Mouse (Mus musculus) heart, adult 18-20 months (tissue): ENCODE results near the gene Lrrc61. TPM values are rescaled to one million over a fixed set of nuclear protein-coding genes. Genes with fewer than 3 reads are reported as not detected.

ENCODE experiments used
- DNase-seq, 2 experiments: peaks; one replicate each; pipeline ENCODE4 v3.0.0; 2021 to 2022; ENCODE audit warnings: mixed read lengths in 1 of 2
- total RNA-seq, 2 experiments: library from RNA; stranded (reverse); gene quantifications; 2 replicates each; pipeline ENCODE4 v1.2.3; 2021

Lrrc61 gene
- total RNA-seq, 2 experiments from 2014 or later = 14.7 to 18.6 TPM

DNA sequence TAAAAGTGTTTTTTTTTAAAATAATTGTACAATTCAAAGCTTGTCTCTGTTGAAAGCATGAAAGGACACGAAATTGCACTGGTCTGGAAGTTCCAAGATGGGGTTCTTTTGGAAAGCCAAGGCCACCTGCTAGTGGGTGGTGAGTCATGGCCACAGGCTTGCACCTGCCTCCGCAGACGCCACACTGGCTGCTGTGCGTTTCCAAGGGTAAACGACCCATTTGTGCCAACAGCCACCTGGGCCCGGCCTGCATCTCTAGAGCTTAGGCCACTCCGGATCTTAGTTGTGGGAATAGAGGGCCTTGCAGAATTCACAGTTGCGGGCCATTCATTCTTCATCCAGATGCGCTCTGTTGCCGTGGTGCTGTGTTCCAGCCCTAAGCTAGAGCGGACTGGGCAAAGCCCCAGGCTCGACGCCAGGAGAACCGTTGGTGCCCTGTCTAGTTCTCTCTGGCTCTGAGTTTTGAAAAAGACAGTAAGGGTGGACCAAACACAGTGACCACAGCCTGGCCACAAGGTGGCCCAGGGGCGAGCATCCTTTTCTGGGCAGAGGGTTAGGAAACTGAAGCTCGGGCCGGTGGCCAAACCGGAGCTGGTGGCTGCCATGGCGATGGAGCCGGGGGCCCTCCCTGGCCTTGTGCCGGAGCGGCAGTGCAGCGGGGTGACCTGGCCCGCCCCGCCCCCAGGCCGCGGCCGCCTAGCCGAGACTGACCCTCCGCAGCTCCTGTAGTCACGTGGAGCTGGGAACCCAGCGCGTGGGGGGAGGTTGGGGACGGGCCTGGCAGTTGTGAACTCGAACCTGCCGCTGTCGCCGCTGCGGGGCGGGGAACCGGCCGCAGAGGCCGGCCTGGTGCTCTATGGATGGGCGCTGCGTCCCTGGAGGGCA is 38.8 kb downstream of the Lrrc61 start, which contains the start of the genes Repin1 and Gm44965:
Gene Repin1, plus strand, starts transcription at position 726 of the 885 bp plus-strand sequence.
Gene Gm44965, plus strand, starts transcription at position 784 of the 885 bp plus-strand sequence.
- DNase-seq = peak; percentile 95 to 97

DNA sequence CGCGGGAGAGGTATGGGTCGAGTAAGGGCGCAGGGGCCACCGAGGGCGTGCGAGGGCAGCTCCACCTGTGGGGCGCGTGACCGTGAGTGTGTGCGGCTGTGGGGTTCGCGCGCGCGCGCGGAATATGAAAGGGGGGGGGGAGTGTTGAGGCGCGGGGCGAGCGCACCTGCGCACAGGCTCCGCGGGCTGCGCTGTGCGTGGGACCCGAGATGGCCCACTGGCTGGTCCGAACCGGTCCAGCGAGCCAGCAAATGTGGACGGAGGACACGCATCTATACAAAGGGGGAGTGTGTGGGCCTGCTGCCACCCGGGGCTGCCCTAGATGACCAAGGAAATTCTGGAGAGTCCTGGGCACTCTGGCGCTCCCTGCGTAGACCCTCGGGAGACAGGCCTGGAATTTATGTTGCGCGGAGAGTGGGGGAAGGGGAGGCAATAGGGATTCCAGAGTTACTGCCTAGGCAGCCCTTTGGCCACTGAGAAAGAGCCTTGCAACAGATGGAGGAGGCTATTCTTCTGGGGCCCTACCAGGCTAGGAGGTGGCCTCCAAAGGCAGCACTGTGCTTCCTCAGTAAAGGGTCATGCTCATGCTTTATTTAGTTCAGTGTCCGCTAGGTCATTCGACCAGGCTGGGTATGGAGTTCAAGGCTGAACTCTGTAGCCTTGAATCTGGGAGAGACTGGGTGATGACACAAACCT is 39.6 kb downstream of the Lrrc61 start:
- DNase-seq = peak; percentile 33 to 60

DNA sequence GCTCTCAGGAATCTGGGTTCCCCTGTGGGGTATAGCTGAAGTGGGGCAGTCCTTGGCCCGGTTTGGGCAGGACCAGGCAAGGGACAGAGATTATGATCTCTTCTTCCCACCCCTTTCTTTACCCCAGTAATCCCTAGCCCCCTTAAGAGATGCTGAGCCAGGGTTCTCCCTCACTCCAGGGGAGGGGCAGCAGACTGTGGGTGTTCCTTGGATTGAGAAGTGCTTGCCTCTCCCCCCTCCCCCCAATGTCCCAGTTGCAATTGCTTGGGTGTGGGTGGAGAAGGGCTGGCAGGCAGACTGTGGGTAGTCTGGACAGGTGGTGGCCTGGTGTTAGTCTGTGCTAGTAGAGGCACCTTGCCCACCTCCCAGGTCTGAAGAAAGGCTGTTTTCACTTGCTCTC is 40.7 kb downstream of the Lrrc61 start:
- no peak for DNase-seq

DNA sequence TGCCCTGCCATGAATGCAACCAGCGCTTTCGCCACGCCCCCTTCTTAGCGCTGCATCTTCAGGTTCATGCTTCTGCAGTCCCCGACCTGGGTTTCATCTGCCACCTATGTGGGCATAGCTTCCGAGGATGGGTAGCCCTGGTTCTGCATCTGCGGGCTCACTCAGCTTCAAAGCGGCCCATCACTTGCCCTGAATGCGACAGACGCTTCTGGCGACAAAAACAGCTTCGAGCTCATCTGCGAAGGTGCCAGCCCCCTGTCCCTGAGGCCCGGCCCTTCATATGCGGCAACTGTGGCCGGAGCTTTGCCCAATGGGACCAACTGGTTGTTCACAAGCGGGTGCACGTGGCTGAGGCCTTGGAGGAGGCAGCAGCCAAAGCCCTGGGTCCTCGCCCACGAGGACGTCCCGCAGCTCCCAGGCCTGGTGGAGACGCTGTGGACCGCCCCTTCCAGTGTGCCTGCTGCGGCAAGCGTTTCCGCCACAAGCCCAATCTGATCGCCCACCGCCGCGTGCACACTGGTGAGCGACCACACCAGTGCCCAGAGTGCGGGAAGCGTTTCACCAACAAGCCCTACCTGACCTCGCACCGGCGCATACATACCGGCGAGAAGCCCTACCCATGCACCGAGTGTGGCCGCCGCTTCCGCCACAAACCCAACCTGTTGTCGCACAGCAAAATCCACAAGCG is 42.1 kb downstream of the Lrrc61 start:
- DNase-seq = no peak

DNA sequence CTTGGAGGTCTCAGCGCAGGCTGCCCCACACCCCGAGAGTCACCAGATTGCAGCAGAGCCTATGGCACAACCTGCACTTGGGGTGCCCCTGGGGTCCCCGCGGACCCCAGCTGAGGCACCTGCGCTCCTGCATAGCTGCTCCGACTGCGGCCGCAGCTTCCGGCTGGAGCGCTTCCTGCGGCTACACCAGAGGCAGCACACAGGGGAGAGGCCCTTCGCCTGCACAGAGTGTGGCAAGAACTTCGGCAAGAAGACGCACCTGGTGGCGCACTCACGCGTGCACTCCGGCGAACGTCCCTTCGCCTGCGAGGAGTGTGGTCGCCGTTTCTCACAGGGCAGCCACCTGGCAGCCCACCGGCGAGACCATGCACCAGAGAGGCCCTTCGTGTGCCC is 42.6 kb downstream of the Lrrc61 start:
- DNase-seq = no peak

DNA sequence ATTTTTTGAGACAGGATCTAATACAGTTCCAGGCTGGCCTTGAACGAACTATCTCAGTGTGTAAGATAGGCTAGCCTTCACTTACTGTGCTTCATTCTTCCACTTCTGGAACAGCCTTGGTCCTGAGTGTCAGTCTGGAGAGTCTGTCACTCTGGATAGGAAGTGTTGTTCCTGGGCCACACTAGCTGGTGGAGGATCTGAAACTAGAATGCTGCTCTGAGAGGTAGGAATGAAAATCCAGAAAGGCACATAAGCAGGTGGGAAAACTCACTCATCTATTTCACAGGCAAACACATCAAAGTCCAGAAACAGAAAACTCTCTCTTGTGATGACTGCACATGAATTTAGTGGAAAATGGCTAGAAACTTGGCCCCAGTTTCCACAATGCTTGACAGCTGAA is 46.0 kb downstream of the Lrrc61 start:
- no peak for DNase-seq

DNA sequence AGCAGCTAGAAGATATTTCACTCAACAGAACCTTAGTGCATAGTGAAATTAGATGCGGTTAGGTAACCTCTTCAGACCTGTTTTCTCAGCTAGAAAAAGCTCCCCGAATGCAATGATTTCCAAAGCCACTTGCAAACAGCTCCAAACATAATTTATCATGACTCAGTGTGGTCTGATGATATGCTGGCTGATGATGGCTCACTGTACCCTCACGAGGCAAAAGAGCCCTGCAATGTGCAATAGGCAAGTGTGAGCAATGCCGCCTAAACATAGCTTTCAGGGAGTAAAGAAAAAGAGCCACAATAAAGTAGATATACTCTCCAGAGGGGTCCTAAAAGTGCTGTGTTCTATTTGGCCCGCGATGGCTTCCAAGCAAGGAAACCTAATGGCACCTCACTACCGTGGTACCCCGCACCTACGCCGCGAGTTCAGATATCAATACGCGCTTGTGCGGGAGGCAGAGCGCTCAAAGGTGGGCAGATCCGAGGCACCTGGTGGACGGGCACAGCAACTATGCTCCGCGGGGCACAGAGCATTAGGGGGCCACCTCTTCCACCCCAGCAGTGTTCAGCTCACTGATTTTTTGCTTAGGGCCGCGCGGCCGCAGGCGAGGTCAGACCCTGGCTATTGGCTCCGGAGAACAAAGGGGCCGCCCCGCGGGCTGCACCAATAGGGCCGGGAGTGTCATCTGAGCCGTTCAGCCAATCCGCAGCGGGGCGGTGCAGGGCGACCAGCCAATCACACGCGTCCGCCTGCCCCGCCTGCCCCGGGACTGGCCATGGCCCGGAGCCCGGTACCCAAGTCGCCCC is 46.9 kb downstream of the Lrrc61 start, which contains the start of gene Zfp775:
Gene Zfp775, plus strand, starts transcription at position 793 of the 809 bp plus-strand sequence.
- peak; percentile 97 to 98 for DNase-seq

DNA sequence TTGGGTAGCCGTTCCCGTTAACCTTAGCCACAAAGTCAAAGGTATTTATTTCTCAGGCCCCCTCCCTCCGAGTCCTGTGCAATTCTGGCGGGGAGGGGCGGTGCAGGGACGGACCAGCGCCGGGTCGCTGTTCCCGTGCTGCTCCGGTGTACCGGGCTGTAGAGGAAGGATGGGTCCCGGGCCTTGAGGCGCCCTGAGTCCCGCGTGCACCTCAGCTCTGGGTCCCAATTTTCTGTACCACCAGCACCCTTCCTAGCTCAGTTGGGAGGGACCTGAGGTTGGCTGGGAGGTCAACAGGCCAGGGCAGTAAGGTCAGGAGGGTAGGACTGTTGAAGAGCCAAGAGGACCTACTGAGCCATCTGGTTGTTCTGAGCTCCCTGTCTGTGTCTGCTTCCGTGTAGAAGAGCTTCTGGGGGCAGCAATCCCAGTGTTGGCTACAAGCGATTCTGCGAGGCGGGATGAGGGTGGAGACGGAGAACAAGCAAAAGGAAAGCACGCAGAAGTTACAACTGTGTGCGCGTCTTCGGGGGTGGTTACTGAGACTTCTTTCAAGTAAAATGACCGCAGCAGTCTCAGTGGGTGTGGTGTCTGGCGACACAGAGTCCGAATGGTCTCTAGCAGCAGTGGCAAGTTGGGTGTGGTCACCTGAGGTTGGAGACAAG is 47.6 kb downstream of the Lrrc61 start:
- peak in 1 of 2 experiments; percentile 41 for DNase-seq

DNA sequence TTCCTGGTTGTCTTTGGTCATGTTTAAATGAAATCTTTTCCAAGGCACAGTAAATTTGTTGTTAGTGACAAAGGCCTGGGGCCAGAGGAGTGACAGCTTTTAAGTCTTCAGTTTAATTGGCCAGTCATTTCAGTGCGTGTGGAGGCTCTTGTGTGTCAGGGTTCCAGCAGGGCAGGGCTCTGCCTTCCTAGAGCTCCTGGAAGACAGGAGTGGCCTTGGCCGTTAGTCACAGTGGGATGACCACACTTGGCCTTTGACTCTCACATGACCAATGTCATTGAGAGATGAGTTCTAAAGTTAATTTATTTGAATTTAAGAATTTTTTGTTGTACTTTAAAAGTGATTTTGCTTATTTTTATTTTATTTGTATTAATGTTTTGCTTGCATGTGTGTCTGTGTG is 53.5 kb downstream of the Lrrc61 start:
- DNase-seq = no peak

DNA sequence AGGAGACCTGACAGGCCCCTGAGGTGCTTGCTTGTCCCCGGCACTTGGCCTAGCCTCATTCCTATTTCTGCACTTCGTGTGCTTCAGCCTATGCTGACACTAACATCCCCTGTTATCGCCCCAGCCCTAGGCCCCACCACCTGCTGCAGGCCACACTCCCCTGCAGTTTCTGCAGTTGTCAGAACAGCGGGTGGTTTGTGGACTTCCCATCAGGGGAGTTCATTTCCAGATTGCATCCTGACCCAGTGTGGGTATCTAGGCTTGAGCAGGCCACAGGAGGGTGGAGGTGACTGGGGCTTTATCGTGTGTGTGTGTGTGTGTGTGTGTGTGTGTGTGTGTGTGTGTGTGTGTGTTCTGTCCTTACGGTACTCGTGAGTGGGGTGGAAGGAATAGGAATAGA is 54.9 kb downstream of the Lrrc61 start:
- no peak for DNase-seq

DNA sequence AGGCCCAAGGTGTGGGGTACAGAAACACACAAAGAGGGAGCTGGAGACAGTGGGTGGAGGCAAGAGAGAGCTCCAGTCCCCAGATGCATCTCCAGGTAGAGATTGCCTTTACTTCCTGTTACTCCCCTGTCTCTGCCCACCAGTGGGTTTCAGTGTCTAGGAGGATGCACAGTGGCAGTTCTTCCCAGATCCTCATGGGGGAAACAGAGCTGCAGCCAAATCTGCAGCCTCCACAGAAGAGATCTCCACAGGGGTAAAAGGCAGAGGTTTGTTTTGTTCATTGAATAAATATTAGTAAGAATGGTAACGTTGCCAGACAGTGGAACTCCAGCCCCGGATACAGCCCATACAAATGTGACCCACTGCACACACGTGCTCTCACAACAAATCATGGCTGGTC is 56.1 kb downstream of the Lrrc61 start:
- no peak for DNase-seq

DNA sequence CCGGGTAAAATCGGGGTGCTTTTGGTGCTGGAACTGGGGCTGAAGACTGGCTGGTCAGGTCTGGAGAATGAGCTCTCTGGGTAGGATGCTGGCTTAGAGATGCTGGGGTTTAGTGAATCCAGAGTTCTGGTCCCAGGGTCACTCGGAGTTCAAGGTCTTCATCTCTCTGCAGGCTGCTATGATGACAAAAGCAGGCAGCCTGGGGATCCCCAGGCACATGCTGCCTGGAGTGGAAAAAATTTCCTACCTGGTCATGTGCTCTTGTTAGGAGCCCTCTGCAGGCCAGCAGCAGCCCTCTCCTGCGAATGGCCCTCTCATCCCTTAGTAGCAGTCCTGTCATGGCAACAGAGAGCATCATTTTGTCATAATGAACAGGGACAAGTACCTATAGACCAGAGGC is 58.9 kb downstream of the Lrrc61 start:
- no peak for DNase-seq

DNA sequence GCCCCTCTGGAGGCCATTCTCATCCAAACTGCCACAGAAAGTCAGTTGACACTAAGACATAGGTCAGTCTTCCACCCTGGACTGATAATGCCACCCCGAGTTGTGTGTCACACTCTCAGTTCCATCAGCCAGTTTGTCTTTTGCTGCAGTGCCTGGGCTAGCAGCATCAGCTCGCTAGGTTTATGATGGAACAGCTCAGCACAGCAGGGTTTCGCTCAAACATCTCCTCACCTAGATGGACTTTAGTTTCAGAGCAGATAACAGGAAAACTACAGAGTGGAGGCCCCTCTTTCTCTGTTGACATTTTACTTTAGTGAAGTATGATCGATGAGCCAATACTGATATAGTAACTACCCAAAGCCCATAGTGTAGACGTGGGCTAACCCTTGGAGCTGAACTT is 60.2 kb downstream of the Lrrc61 start:
- no peak for DNase-seq

DNA sequence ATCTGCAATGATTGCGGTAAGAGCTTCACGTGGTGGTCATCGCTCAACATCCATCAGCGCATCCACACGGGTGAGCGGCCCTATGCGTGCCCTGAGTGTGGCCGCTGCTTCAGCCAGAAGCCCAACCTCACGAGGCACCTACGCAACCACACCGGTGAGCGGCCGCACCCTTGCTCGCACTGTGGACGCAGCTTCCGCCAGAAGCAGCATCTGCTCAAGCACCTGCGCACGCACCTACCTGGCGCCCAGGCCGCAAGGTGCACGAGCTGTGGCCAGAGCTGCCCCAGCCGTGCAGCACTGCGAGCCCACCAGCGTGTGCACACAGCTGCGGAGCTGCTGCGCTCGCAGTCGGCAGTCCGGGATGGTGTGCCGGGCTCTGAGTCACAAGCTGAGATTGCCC is 65.4 kb downstream of the Lrrc61 start:
- DNase-seq = no peak

Other genes with a start within 250 kb of the Lrrc61 start
- gene Krba1, start 159.2 kb upstream of the Lrrc61 start, total RNA-seq = 10 to 100 TPM; 14.4 to 18.6 TPM
- gene Zfp467, start 109.0 kb upstream of the Lrrc61 start, total RNA-seq = 10 to 100 TPM; 10.2 to 11.3 TPM
- under 1 TPM; 0.22 to 0.23 TPM for gene Sspo, start 106.6 kb upstream of the Lrrc61 start, total RNA-seq
- gene Atp6v0e2, start 17.2 kb upstream of the Lrrc61 start, total RNA-seq = 10 to 100 TPM; 19.8 to 21.4 TPM
- gene Rarres2, start 18.0 kb downstream of the Lrrc61 start, total RNA-seq = 10 to 100 TPM; 60.1 to 86.3 TPM
- not detected for gene Gm45021, start 34.8 kb downstream of the Lrrc61 start, total RNA-seq
- 10 to 100 TPM; 32.3 to 32.9 TPM for gene Repin1, start 39.1 kb downstream of the Lrrc61 start, total RNA-seq
- gene Gm44965, start 39.1 kb downstream of the Lrrc61 start, total RNA-seq = not detected
- 10 to 100 TPM; 11.8 to 12.3 TPM for gene Zfp775, start 47.3 kb downstream of the Lrrc61 start, total RNA-seq
- under 1 TPM; 0.37 to 0.39 TPM for gene AI854703, start 72.0 kb downstream of the Lrrc61 start, total RNA-seq
- 1 to 10 TPM; 7.1 to 7.5 TPM for gene Gimap8, start 92.4 kb downstream of the Lrrc61 start, total RNA-seq
- gene Gimap9, start 121.3 kb downstream of the Lrrc61 start, total RNA-seq = 1 to 10 TPM; 4.6 to 4.9 TPM
- 10 to 100 TPM; 19.3 to 32.9 TPM for gene Gimap4, start 129.8 kb downstream of the Lrrc61 start, total RNA-seq
- 10 to 100 TPM; 29.6 to 36.9 TPM for gene Gimap6, start 153.4 kb downstream of the Lrrc61 start, total RNA-seq
- 1 to 10 TPM; 3.8 to 4.0 TPM for gene Gm28053, start 163.8 kb downstream of the Lrrc61 start, total RNA-seq
- gene Gimap7, start 163.8 kb downstream of the Lrrc61 start, total RNA-seq = 1 to 10 TPM in 1 of 2 experiments, under 1 TPM in 1; 0.27 to 1.7 TPM
- 10 to 100 TPM in 1 of 2 experiments, 1 to 10 TPM in 1; 9.9 to 13.3 TPM for gene Gimap1, start 184.3 kb downstream of the Lrrc61 start, total RNA-seq
- 1 to 10 TPM; 4.9 to 5.0 TPM for gene Gimap5, start 191.4 kb downstream of the Lrrc61 start, total RNA-seq
- 1 to 10 TPM in 1 of 2 experiments, under 1 TPM in 1; 0.57 to 6.9 TPM for gene Gimap3, start 216.1 kb downstream of the Lrrc61 start, total RNA-seq